Mouse (Mus musculus) heart, embryonic 16.5 days (tissue): Measurements from ENCODE around the gene Cit. TPM values are rescaled to one million over a fixed set of nuclear protein-coding genes. Genes with fewer than 3 reads are reported as not detected.
"Not testable (repeated sequence)": the region's sequence is repeated elsewhere in the genome, so short reads cannot be mapped to it uniquely, and the experiment has no call there.

Experiments
- ATAC-seq: fragments of 200-750 bp; cut with Nextera tagmentation; replicated peaks from 2 replicates; pipeline ENCODE4 v1.8.0; 2017; ENCODE audit warnings: moderate number of reproducible peaks; ENCODE audit not compliant: insufficient read depth, low FRiP score; ENCODE audit errors: extremely low read depth
- H3K27ac ChIP-seq: fragments of 300-500 bp; sonication (generic); 2 replicates; pipeline ENCODE4 v1.5.1; 2014; ENCODE audit warnings: mild to moderate bottlenecking, low read length, control low read depth, moderate library complexity
- H3K27me3 ChIP-seq: fragments of 300-500 bp; sonication (generic); 2 replicates; pipeline ENCODE4 v1.6.1; 2014; ENCODE audit warnings: low read length, mixed read lengths; ENCODE audit not compliant: control insufficient read depth, insufficient read depth
- H3K36me3 ChIP-seq: fragments of 300-500 bp; sonication (generic); 2 replicates; pipeline ENCODE4 v1.6.1; 2014; ENCODE audit not compliant: control insufficient read depth, insufficient read depth
- H3K4me1 ChIP-seq: fragments of 300-500 bp; sonication (generic); 2 replicates; pipeline ENCODE4 v1.6.1; 2014; ENCODE audit warnings: low read length, mixed read lengths; ENCODE audit not compliant: control insufficient read depth, insufficient read depth
- H3K4me2 ChIP-seq: fragments of 300-500 bp; sonication (generic); 2 replicates; pipeline ENCODE4 v1.6.1; 2014; ENCODE audit warnings: low read depth, mild to moderate bottlenecking, control low read depth, low read length
- H3K4me3 ChIP-seq: fragments of 300-500 bp; sonication (generic); 2 replicates; pipeline ENCODE4 v1.5.1; 2014; ENCODE audit warnings: mild to moderate bottlenecking, control low read depth, low read length
- H3K9ac ChIP-seq: fragments of 300-500 bp; sonication (generic); 2 replicates; pipeline ENCODE4 v1.6.1; 2014; ENCODE audit warnings: low read length, control low read depth
- H3K9me3 ChIP-seq: fragments of 300-500 bp; sonication (generic); replicated peaks from 2 replicates; pipeline ENCODE4 v1.6.1; 2016; ENCODE audit warnings: low read length; ENCODE audit not compliant: control insufficient read depth
- WGBS: fragments of 180-500 bp; shearing (Covaris S2); extraction: QIAGEN DNeasy Blood & Tissue Kit; methylation state at CpG from one replicate; pipeline ENCODE4 v1.1.7; 2014; 5-methylcytosine and 5-hydroxymethylcytosine counted together
- polyA plus RNA-seq: library from polyadenylated mRNA; unstranded; fragments of >200 nt; fragmentation: Nextera tagmentation; extraction: Ambion mirVana; gene quantifications from 2 replicates; pipeline ENCODE4 v1.2.1, GENCODE M21; 2015

Gene Cit
- 21.7 and 23.1 TPM in 2 replicates for polyA plus RNA-seq

DNA sequence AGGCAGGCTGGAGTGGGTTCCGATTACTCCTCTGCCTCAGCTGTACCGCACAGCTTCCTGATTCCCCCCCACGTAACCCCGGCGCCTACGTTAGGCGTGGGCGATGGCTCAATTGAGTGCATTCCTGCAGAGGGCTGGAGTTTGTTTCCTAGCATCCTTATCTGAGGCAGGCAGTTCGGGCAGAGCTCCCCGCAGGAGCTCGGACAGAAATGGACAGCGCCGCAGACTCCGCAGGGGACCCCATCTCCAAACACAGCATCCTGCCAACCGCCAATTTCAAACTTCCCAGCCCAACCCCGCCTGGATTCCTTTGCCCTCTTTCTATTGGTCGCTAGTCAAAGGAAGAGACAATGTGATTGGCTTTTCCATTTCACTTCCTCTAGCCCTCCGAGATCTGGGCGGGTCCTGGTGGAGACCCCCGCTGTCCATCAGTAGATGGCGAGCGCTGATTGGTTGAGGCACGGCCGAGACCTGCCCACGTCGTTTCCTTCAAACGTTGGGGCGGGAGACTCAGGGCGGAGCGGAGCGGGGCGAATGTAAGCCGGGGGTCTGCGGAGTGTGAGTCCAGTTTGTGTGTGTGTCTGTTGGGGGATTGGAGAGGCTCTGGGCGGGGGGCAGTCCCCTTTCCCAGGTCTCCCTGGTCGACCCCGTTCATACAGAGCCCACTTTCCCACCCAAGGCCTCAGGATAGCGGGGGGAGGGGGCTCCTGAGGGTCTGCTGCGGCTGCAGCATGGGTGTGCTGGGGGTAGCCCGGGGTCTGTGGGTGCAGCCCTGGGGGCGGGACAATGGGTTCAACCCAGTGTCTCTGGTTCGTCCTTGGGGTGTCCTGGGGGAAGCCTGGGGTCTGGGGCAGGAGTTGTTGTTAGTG is at the start of gene Cit:
TSS of gene Cit (plus strand) at position 513 of the 869 bp plus-strand sequence.
- H3K4me1 ChIP-seq: peaks cover 13% of the 10 kb centered on the region; the same call in 1 of the 2 replicates
- peak within 1 kb of the TSS; percentile 56 for H3K27ac ChIP-seq
- ATAC-seq: peak; percentile 98
- peak within 1 kb of the TSS; percentile 82 for H3K9ac ChIP-seq
- peak within 1 kb of the TSS; percentile 78 for H3K4me3 ChIP-seq
- no peaks in the 10 kb centered on the region for H3K27me3 ChIP-seq
- H3K9me3 ChIP-seq: no peaks in the 10 kb centered on the region; the same call in 1 of the 2 replicates
- H3K36me3 ChIP-seq: 0 out of 2 replicates have a peak, but pooled peaks cover 2% of the 10 kb centered on the region
- WGBS: 0% methylated on average over 39 of the region's 42 CpGs
- peak within 1 kb of the TSS; percentile 91 for H3K4me2 ChIP-seq

DNA sequence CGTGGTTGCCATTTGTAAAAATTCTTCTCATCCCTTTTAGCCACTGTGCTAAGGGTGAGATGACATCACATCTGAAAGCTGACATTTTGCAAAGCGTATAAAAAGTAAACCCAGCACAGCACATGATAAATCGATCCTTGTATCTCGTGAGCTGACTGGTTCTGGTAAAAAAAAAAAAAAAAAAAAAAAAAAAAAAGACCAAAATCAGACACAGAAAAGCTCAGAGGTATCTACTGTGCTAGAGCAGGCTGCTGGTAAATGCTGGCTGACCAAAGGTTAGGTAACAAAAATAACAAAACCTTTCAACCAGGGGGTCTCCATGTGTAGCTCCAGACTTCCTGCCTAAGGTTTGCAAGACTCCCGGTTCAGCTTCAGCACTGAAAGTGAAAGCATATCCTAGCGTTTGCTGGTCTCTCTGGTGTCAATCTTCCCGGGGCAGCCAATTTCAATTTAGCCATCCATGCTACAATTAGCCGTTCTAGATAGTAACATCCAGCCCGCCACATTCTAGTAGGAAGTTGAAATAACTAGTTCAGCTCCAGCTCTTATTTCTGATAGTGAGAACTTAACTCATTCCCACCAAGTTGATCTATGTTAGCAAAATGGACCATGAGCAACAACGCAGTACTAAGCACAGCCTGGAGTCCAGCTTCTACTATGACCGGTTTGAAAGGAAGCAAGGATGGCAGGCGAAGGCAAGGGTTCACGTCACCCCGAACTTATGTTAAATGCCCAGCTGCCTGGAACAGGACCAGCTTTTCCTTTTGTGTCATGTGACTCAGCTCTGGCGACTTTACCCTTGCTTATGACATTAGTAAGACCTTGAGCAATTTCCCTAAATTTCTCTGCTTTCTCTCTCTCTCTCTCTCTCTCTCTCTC is 45.8 kb upstream of the Cit start:
- 0 out of 2 replicates have a peak overlapping the region, but pooled peaks have one; percentile 34 for H3K9ac ChIP-seq
- no peak overlapping the region for H3K27ac ChIP-seq
- no peak for ATAC-seq
- peak overlapping the region; percentile 42 for H3K4me3 ChIP-seq
- H3K36me3 ChIP-seq: no peaks in the 10 kb centered on the region
- no peaks in the 10 kb centered on the region for H3K9me3 ChIP-seq
- H3K4me1 ChIP-seq: no peaks in the 10 kb centered on the region; the same call in 1 of the 2 replicates
- H3K27me3 ChIP-seq: no peaks in the 10 kb centered on the region
- WGBS: 50% methylated on average over 15 of the region's 15 CpGs
- peak overlapping the region; percentile 59 for H3K4me2 ChIP-seq

GRCm38 (mm10) chr5:115799895-115800232 is 45.2 kb upstream of the Cit start:
- Histone ChIP-seq H3K9ac (0 out of 2 replicates have a peak overlapping the region, but pooled peaks have one; percentile 25), H3K36me3 (no peaks in the 10 kb centered on the region), H3K27me3 (no peaks in the 10 kb centered on the region), H3K4me1 (no peaks in the 10 kb centered on the region; the same call in 1 of the 2 replicates), H3K9me3 (no peaks in the 10 kb centered on the region), H3K4me2 (peak overlapping the region; percentile 59), H3K4me3 (peak overlapping the region; percentile 42), H3K27ac (no peak overlapping the region)
- no peak for ATAC-seq
- WGBS: 34% methylated on average over 4 of the region's 4 CpGs

DNA sequence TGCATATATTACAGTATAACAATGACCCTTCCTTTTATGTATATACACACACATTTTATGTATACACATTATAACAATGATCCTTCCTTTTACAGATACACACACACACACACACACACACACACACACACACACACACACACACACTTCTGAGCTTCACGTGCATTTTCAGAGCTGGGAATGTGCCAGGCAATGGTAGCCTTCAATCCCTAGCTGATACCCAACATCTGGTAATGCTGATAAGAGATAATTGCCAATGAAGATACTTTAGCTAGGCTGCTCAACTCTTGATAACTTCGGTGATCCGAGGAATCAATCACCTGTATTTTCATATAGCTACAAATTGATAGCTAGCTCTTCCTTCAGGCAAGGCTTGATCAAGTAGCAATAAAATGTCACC is 32.8 kb upstream of the Cit start:
- no peak overlapping the region for H3K9ac ChIP-seq
- no peaks in the 10 kb centered on the region for H3K27me3 ChIP-seq
- no peak for ATAC-seq
- no peak overlapping the region for H3K4me3 ChIP-seq
- 0 out of 2 replicates have a peak, but pooled peaks cover 4% of the 10 kb centered on the region for H3K9me3 ChIP-seq
- H3K27ac ChIP-seq: no peak overlapping the region
- peaks cover 5% of the 10 kb centered on the region for H3K4me1 ChIP-seq
- no peak overlapping the region for H3K4me2 ChIP-seq
- WGBS: 72% methylated on average over 3 of the region's 3 CpGs
- H3K36me3 ChIP-seq: no peaks in the 10 kb centered on the region

DNA sequence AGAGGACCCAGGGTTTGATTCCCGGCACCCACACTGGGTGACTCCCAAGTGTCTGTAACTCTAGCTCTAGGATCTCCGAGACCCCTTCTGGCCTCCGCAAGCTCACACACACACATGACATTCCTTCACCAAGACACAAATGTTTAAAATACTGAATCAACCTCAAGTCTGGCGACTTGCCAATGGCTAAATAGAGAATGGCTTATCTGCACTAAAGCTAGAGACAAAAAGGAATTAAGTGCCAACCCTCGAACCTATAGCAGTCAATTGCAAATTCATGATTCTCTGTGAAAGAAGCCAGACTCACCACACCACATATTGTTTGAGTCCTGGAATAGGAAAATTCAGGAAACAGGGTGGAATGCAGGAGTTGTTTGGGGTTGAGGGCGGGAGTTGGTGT is 28.1 kb upstream of the Cit start:
- Histone ChIP-seq H3K36me3 (no peaks in the 10 kb centered on the region), H3K4me2 (no peak overlapping the region), H3K9ac (no peak overlapping the region), H3K27me3 (no peaks in the 10 kb centered on the region), H3K27ac (no peak overlapping the region), H3K4me1 (peaks cover 7% of the 10 kb centered on the region), H3K4me3 (no peak overlapping the region), H3K9me3 (no peaks in the 10 kb centered on the region)
- 38% methylated on average over 6 of the region's 6 CpGs for WGBS
- ATAC-seq: no peak

DNA sequence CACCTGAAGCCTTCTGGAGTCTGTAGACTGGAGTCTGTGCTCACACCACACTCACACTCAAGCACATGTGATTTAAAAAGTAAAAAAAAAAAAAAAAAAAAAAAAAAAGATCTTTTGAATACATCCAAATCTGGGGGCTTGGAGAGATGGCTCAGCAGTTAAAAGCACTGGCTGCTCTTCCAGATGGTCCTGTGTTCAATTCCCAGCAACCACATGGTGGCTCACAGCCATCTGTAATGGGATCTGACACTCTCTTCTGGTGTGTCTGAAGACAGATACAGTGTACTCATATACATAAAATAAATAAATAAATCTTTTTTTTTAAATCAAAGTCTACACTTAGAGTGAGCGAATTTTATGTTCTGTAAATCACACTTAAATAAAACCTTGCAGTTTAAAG is 27.4 kb upstream of the Cit start:
- not testable (repeated sequence) for H3K4me3 ChIP-seq, H3K27ac ChIP-seq, H3K4me2 ChIP-seq, H3K4me1 ChIP-seq, H3K36me3 ChIP-seq, ATAC-seq, H3K27me3 ChIP-seq, H3K9me3 ChIP-seq, H3K9ac ChIP-seq
- 85% methylated on average over 1 of the region's 1 CpGs for WGBS

DNA sequence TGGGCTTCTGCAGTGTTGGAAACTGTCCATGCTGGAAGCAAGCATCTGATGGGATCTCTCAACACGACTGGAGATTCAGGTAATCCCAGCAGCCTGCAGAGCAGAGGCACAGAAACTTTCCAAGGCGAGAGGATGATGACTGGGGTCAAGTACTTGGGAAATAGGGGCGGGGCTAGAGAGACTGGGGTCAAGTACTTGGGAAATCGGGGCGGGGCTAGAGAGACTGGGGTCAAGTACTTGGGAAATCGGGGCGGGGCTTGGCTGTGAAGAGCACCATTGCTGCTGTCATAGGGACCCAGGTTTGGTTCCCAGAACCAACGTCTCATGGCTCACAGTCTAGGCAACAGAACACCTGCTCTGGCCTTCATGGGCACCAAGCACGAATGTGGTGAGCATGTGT is 25.1 kb upstream of the Cit start:
- Histone ChIP-seq H3K36me3 (no peaks in the 10 kb centered on the region), H3K27ac (no peak overlapping the region), H3K9me3 (no peaks in the 10 kb centered on the region), H3K4me1 (peaks cover 7% of the 10 kb centered on the region), H3K9ac (no peak overlapping the region), H3K27me3 (no peaks in the 10 kb centered on the region), H3K4me2 (no peak overlapping the region), H3K4me3 (no peak overlapping the region)
- no peak for ATAC-seq
- WGBS: 61% methylated on average over 9 of the region's 9 CpGs

- 86% methylated on average over 12 of the region's 12 CpGs for WGBS
- no peak for ATAC-seq
- Histone ChIP-seq H3K4me2 (no peak overlapping the region), H3K36me3 (no peaks in the 10 kb centered on the region), H3K9ac (no peak overlapping the region), H3K4me3 (no peak overlapping the region), H3K4me1 (peaks cover 7% of the 10 kb centered on the region), H3K9me3 (no peaks in the 10 kb centered on the region), H3K27me3 (no peaks in the 10 kb centered on the region), H3K27ac (no peak overlapping the region)
Measured at GRCm38 (mm10) chr5:115821200-115821599, 23.9 kb upstream of the Cit start.

DNA sequence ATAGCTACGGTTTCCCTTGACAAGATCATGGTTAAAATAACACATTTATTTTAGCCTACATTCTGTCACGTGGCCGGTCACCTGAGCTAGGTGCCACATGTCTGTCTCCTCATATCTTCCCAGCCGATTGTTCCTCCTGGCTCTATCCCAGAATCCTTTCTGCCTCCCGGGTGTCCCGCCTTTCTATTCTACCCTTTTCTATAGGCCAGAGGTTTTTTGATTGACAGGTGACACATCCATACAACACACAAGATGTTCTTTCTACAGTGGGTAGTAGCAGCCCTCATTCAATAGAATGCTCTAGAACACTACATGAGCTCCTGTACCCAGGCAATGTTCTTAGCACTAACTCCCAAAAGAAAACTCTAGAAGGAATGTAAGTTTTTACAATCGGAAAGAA is 23.2 kb upstream of the Cit start:
- Histone ChIP-seq H3K4me1 (peaks cover 5% of the 10 kb centered on the region), H3K27ac (no peak overlapping the region), H3K4me2 (no peak overlapping the region), H3K27me3 (no peaks in the 10 kb centered on the region), H3K9me3 (no peaks in the 10 kb centered on the region), H3K9ac (no peak overlapping the region), H3K4me3 (no peak overlapping the region), H3K36me3 (no peaks in the 10 kb centered on the region)
- 84% methylated on average over 7 of the region's 7 CpGs for whole genome bisulfite sequencing
- no peak for ATAC-seq
